Mouse (Mus musculus) E14TG2a.4 (cell line): Measurements from ENCODE around the gene Nsd1.

Experiments
- CTCF ChIP-seq: conservative IDR thresholded peaks from 2 replicates; pipeline ENCODE4 v1.5.1; 2014; ENCODE audit warnings: low read length
- POU5F1 ChIP-seq: IDR thresholded peaks from 2 replicates; pipeline ENCODE4 v1.6.1; 2014; ENCODE audit warnings: low read length, borderline replicate concordance

DNA sequence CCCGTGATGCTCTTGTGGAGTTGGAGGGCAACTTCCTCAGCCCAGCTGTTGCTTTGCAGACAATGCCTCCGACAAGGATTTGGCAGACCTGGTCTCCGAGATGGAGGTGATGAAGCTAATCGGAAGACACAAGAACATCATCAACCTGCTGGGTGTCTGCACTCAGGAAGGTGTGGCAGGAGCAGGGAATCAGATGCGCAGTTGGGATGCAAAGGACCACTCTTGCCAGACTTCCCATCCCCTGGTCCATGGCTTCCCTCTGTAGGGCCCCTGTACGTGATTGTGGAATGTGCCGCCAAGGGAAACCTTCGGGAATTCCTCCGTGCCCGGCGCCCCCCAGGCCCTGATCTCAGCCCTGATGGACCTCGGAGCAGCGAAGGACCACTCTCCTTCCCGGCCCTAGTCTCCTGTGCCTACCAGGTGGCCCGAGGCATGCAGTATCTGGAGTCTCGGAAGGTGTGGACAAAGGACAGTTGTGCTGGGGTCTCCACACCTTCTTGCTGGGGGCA is 43.7 kb upstream of the Nsd1 start:
- TF ChIP-seq CTCF (no peak), POU5F1 (no peak)
